Mouse (Mus musculus) embryonic fibroblast, embryonic 13.5 days (primary cell): Measurements from ENCODE around the gene Rabgap1l. TPM values are rescaled to one million over a fixed set of nuclear protein-coding genes. Genes with fewer than 3 reads are reported as not detected.

Source experiments
- H3K27ac ChIP-seq: 2 replicates; pipeline ENCODE4 v1.5.1; 2012; ENCODE audit warnings: low read length, control low read depth, inconsistent platforms; ENCODE audit not compliant: insufficient read depth
- H3K4me1 ChIP-seq: 2 replicates; pipeline ENCODE4 v1.6.1; 2011; ENCODE audit warnings: low read length; ENCODE audit not compliant: control insufficient read depth, insufficient read depth
- H3K4me3 ChIP-seq: 2 replicates; pipeline ENCODE4 v1.5.1; 2011; ENCODE audit warnings: mild to moderate bottlenecking, control low read depth, low read length; ENCODE audit not compliant: insufficient read depth
- CTCF ChIP-seq: IDR thresholded peaks from 2 replicates; pipeline ENCODE4 v1.5.1; 2011; ENCODE audit warnings: mild to moderate bottlenecking, control low read depth, low read length, moderate library complexity, borderline replicate concordance; ENCODE audit not compliant: insufficient read depth
- POLR2A ChIP-seq: IDR thresholded peaks from 2 replicates; pipeline ENCODE4 v1.6.1; 2011; ENCODE audit warnings: low read depth, mild to moderate bottlenecking, control low read depth, low read length, moderate library complexity
- polyA plus RNA-seq: library from polyadenylated mRNA; stranded (reverse); fragments of >200 nt; gene quantifications from 2 replicates; pipeline ENCODE4 v1.2.4, GENCODE M21; 2011; ENCODE audit warnings: low read depth; ENCODE audit not compliant: missing spikeins, insufficient read length

The Rabgap1l gene
- polyA plus RNA-seq, 1 experiment: 43.2 TPM

- no peak for TF ChIP-seq CTCF
- TF ChIP-seq POLR2A: no peak
- Histone ChIP-seq H3K4me3 (no peak overlapping the region), H3K4me1 (no peaks in the 10 kb centered on the region), H3K27ac (no peak overlapping the region)
Measured at GRCm38 (mm10) chr1:160245954-160246353, 547.1 kb downstream of the Rabgap1l start.

- TF ChIP-seq CTCF (no peak), POLR2A (no peak)
- no peaks in the 10 kb centered on the region for H3K4me1 ChIP-seq
- H3K27ac ChIP-seq: no peak overlapping the region
- no peak overlapping the region for H3K4me3 ChIP-seq
Measured at GRCm38 (mm10) chr1:160244689-160245088, 548.3 kb downstream of the Rabgap1l start.

- no peaks in the 10 kb centered on the region for H3K4me1 ChIP-seq
- no peak overlapping the region for H3K27ac ChIP-seq
- no peak overlapping the region for H3K4me3 ChIP-seq
- TF ChIP-seq POLR2A (no peak), CTCF (no peak)
Measured at GRCm38 (mm10) chr1:160240091-160240490, 552.9 kb downstream of the Rabgap1l start.

- Histone ChIP-seq H3K27ac (no peak overlapping the region), H3K4me3 (no peak overlapping the region), H3K4me1 (peaks cover 4% of the 10 kb centered on the region; the same call in 1 of the 2 replicates)
- TF ChIP-seq CTCF: no peak
Measured at GRCm38 (mm10) chr1:160238852-160239443, 554.1 kb downstream of the Rabgap1l start.

GRCm38 (mm10) chr1:160237981-160238380, 555.0 kb downstream of the Rabgap1l start:
- Histone ChIP-seq H3K27ac (no peak overlapping the region), H3K4me3 (no peak overlapping the region), H3K4me1 (peaks cover 8% of the 10 kb centered on the region)
- no peak for TF ChIP-seq CTCF
- no peak for TF ChIP-seq POLR2A

GRCm38 (mm10) chr1:160233921-160234320, 559.1 kb downstream of the Rabgap1l start:
- H3K27ac ChIP-seq: peak overlapping the region; percentile 44; the same call in 1 of the 2 replicates
- no peak overlapping the region for H3K4me3 ChIP-seq
- TF ChIP-seq CTCF (no peak), POLR2A (no peak)
- peaks cover 12% of the 10 kb centered on the region for H3K4me1 ChIP-seq

- no peak overlapping the region for H3K4me3 ChIP-seq
- no peak for TF ChIP-seq CTCF
- no peak for TF ChIP-seq POLR2A
- H3K27ac ChIP-seq: no peak overlapping the region
- H3K4me1 ChIP-seq: peaks cover 12% of the 10 kb centered on the region
Measured at GRCm38 (mm10) chr1:160232113-160232512, 560.9 kb downstream of the Rabgap1l start.

- no peak overlapping the region for H3K4me3 ChIP-seq
- H3K4me1 ChIP-seq: peaks cover 12% of the 10 kb centered on the region
- H3K27ac ChIP-seq: no peak overlapping the region
- no peak for TF ChIP-seq POLR2A
- TF ChIP-seq CTCF: no peak
Measured at GRCm38 (mm10) chr1:160231013-160231412, 562.0 kb downstream of the Rabgap1l start.

- TF ChIP-seq CTCF (no peak), POLR2A (no peak)
- Histone ChIP-seq H3K4me1 (peaks cover 5% of the 10 kb centered on the region; the same call in 1 of the 2 replicates), H3K4me3 (no peak overlapping the region), H3K27ac (no peak overlapping the region)
Measured at GRCm38 (mm10) chr1:160227850-160228249, 565.2 kb downstream of the Rabgap1l start.

- peaks cover 5% of the 10 kb centered on the region; the same call in 1 of the 2 replicates for H3K4me1 ChIP-seq
- no peak overlapping the region for H3K27ac ChIP-seq
- TF ChIP-seq CTCF: no peak
- no peak overlapping the region for H3K4me3 ChIP-seq
Measured at GRCm38 (mm10) chr1:160227196-160227595, 565.8 kb downstream of the Rabgap1l start.
